Mouse (Mus musculus) megakaryocyte, embryonic 14.5 days (primary cell): ENCODE data around the gene Gm21969. TPM values are rescaled to one million over a fixed set of nuclear protein-coding genes. Genes with fewer than 3 reads are reported as not detected.

Experiments
- H3K27me3 ChIP-seq: replicated peaks from 2 replicates; pipeline ENCODE3; 2012; ENCODE audit warnings: inconsistent platforms
- H3K36me3 ChIP-seq: replicated peaks from 2 replicates; pipeline ENCODE3; 2012; ENCODE audit warnings: low read length, inconsistent platforms, mixed read lengths
- H3K4me1 ChIP-seq: 2 replicates; pipeline ENCODE4 v1.6.1; 2012; ENCODE audit warnings: inconsistent platforms
- H3K4me3 ChIP-seq: replicated peaks from 2 replicates; pipeline ENCODE3; 2012; ENCODE audit warnings: moderate library complexity, mild to moderate bottlenecking, inconsistent platforms
- H3K9me3 ChIP-seq: 2 replicates; pipeline ENCODE4 v1.6.1; 2012; ENCODE audit warnings: inconsistent platforms
- FLI1 ChIP-seq: IDR thresholded peaks from 2 replicates; pipeline ENCODE4 v1.6.1; 2012; ENCODE audit warnings: low read length, inconsistent platforms, mixed read lengths
- GATA1 ChIP-seq: IDR thresholded peaks from 3 replicates; pipeline ENCODE4 v1.6.1; 2012; ENCODE audit warnings: mixed read lengths, low read length, inconsistent platforms, borderline replicate concordance
- polyA plus RNA-seq: library from polyadenylated mRNA; stranded (reverse); fragments of >175 nt; gene quantifications from 2 replicates; pipeline ENCODE4 v1.2.3, GENCODE M21; 2012; ENCODE audit warnings: low replicate concordance; ENCODE audit not compliant: insufficient read depth

Gm21969 gene
- polyA plus RNA-seq, 1 experiment: 0.03 TPM

DNA sequence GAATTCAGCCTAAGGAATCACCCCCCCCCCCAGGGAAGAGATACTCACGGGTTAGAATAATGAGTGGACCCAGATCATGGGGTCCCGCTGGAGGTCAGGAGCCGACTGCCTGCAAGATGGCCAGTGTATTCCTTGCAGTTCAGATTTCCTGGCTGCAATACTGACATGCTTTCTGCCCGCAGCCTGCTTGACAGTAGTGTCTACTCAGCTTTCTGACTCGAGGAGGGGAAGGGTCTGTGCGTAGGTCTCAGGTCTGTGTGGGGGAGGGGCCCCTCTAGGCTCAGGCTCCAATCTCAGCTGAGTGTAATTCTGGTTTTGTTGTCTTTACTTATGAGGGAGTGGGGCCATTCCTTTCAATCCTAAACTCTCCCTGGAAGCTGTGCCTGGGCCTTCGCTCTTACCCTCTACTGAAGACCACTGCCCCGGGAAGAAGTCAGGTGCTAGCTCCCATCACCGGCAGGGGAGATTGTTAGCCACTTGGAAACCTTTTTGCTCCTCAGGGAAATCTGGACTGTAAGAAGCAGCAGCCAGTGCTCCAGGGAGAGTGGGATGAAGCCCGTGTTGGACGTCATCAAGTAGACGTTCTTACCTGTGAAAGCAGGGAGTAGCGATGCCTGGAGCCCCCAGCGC is 26.6 kb upstream of the Gm21969 start:
- Histone ChIP-seq H3K27me3 (peaks cover 97% of the 10 kb centered on the region), H3K9me3 (no peaks in the 10 kb centered on the region), H3K4me1 (peaks cover 30% of the 10 kb centered on the region), H3K36me3 (no peaks in the 10 kb centered on the region), H3K4me3 (no peak overlapping the region)
- TF ChIP-seq GATA1 (no peak), FLI1 (no peak)

DNA sequence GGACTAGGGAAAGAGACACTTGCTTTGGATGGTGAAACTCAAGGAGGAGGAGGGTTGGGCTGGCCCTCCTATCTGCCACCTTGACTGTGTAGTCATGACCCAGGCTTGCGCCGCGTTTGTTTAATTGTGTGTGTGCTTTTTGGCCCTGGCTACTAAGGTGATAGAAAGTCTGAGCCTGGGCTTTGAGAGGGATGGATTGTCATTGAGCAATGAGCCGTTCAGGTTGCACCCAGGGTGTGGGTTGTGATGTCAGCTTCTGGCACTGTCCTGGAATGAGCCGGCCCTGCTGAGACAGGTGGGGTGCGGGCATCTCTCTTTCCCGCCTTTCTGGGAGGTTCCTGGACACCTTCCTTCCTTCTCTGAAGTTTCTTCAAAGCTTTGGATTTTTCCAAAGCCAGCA is 26.0 kb upstream of the Gm21969 start:
- H3K9me3 ChIP-seq: no peaks in the 10 kb centered on the region
- TF ChIP-seq FLI1 (no peak), GATA1 (no peak)
- H3K27me3 ChIP-seq: peaks cover 97% of the 10 kb centered on the region
- H3K4me1 ChIP-seq: peaks cover 32% of the 10 kb centered on the region
- no peaks in the 10 kb centered on the region for H3K36me3 ChIP-seq
- H3K4me3 ChIP-seq: no peak overlapping the region

DNA sequence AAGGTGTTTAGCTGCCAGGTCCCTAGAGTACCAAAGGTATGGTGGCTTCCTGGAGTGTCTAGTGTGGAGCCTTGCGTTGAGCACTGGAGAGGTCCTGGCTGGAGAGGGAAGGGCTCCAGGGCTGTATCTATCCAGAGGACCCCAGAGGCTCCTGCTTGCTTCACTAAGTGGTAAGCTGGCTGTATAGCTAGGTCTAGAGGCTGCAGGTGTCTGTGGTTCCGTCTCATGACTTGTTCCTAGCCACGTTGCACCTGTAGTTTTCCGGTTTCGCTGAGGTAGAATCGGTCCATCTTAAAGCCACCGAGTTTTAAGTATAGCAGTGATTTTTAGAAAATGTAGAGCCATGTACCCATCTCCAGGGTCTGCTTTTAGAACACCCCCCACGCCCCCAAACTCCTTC is 24.6 kb upstream of the Gm21969 start:
- peaks cover 98% of the 10 kb centered on the region for H3K27me3 ChIP-seq
- H3K9me3 ChIP-seq: no peaks in the 10 kb centered on the region
- no peak overlapping the region for H3K4me3 ChIP-seq
- TF ChIP-seq FLI1: no peak
- TF ChIP-seq GATA1: no peak
- H3K36me3 ChIP-seq: no peaks in the 10 kb centered on the region
- peaks cover 31% of the 10 kb centered on the region for H3K4me1 ChIP-seq

DNA sequence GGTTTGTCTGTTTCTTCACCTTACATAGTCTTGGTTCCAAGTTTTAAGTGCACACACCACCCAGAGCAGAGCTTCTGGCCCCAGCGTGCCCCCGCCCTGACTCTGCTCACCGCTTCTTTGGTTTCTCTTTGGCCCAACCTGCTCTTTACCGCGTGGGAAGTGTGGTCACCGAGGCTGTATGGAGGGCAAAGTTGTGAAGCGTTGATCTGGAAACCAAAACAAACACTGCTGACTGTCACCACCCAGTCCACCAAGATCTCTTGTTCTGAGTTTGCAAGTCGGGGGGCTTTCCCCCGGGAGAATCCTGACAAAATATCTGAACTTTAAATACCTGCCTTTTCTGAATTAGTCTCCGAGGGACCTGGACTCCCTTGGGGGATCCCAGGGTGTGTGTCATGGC is 24.0 kb upstream of the Gm21969 start:
- Histone ChIP-seq H3K4me1 (peaks cover 25% of the 10 kb centered on the region), H3K27me3 (peaks cover 98% of the 10 kb centered on the region), H3K9me3 (no peaks in the 10 kb centered on the region), H3K4me3 (no peak overlapping the region), H3K36me3 (no peaks in the 10 kb centered on the region)
- TF ChIP-seq GATA1 (no peak), FLI1 (no peak)

DNA sequence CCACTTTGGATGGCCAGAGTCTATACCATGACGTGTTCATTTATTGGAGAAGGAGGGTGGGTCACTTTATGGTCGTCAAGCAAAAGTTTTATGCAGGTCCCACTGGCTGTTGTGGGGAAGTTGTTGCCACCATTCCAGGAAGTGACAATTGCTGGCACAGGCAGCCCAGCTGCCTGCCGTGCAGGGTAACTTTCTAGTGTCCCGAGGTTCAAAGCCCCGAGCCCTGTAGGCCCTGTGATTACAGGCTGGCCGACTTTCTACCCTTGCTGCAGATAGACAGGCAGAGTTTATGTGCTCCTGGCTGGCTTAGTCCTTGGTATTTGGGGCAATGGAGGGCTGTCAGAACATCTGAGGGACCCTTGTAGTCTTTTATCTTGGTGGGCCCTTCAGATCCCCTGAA is 23.5 kb upstream of the Gm21969 start:
- TF ChIP-seq FLI1 (no peak), GATA1 (no peak)
- H3K4me1 ChIP-seq: peaks cover 20% of the 10 kb centered on the region
- H3K36me3 ChIP-seq: no peaks in the 10 kb centered on the region
- H3K4me3 ChIP-seq: no peak overlapping the region
- no peaks in the 10 kb centered on the region for H3K9me3 ChIP-seq
- peaks cover 98% of the 10 kb centered on the region for H3K27me3 ChIP-seq

DNA sequence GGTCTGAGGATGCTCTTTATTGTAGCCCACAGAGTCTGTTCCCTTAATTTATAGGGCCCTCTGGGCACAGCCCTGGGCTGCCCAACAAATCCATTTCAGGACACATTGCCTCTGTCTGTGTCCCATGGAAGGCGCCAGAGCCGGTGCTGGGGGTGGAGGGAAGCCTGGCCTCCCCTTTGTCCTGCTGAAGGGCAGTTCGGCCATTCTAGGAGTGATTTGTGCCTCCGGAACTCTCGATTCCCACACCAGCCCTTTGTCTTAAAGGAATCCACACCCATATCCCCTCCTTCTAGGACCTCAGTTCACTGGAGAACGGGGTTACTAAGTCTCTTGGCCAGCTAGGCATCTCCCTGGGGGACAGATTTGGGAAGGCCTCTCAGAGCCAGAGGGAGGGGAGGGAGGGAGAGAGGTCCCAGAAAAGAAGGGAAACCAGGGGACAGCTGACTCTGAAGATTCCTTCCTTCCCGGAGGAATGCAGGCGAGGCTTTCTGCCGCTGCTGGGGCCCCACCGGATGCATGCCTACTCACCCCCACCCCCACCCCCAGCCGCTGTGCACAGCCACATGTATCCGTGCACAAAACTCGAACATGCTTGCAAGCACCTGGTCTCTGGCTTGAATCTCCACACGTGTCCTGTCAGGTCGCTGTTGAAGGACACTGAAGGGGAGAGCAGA is 22.2 kb upstream of the Gm21969 start:
- TF ChIP-seq GATA1 (no peak), FLI1 (no peak)
- H3K27me3 ChIP-seq: peaks cover 96% of the 10 kb centered on the region
- no peaks in the 10 kb centered on the region for H3K36me3 ChIP-seq
- no peaks in the 10 kb centered on the region for H3K9me3 ChIP-seq
- H3K4me3 ChIP-seq: no peak overlapping the region
- H3K4me1 ChIP-seq: peaks cover 7% of the 10 kb centered on the region; the same call in 1 of the 2 replicates

DNA sequence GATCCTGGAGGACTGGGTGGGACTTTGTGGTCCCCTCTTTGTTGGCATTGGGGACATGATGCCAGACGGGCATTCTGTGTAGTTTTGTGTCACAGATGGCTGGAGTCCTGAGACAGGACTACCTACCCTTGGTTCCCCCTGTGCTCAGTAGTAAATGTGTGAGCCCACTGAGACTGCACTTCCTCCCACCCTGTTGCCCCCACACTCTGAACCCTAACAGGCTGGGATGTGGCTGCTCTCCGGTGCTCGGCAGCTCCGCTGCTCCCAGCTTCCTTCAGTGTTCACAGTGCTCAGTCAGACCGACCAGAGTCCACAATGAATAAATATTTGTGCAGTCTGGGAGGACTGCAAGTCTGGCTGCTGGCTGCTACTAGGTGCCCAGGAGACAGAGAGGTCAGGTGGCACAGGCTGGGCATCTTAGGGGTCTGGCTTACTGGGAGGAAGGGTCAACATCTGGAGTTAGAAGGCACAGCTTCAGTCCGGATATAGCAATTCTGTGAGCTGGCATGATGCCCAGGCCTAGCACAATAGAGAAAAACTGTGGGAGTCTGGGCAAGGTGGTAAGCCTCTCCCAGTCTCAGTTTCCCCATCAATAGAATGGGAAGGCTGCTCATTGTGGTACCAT is 21.4 kb upstream of the Gm21969 start:
- Histone ChIP-seq H3K4me3 (no peak overlapping the region), H3K4me1 (peaks cover 9% of the 10 kb centered on the region; the same call in 1 of the 2 replicates), H3K36me3 (no peaks in the 10 kb centered on the region), H3K9me3 (no peaks in the 10 kb centered on the region), H3K27me3 (peaks cover 95% of the 10 kb centered on the region)
- TF ChIP-seq GATA1 (no peak), FLI1 (no peak)

DNA sequence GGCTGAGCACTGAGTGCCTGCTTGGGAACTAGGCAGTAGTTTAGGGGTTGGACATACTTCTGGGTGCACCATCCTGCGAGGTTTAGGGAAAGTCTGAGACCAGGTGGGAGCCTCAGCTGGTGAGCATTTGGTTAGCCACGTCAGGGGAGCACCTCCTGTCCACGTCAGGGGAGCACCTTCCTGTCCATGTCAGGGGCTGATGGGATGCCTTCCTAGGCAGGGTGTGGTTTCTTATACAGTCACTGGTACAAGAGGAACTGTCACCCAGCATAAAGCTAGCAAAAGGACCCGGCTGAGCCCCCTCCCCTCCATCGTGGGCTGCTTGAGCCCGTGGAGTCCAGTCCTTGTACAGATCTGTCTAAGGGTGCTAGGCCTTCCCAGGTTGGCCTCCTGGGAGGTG is 20.6 kb upstream of the Gm21969 start:
- TF ChIP-seq FLI1: no peak
- no peak for TF ChIP-seq GATA1
- H3K9me3 ChIP-seq: no peaks in the 10 kb centered on the region
- H3K4me1 ChIP-seq: peaks cover 9% of the 10 kb centered on the region; the same call in 1 of the 2 replicates

DNA sequence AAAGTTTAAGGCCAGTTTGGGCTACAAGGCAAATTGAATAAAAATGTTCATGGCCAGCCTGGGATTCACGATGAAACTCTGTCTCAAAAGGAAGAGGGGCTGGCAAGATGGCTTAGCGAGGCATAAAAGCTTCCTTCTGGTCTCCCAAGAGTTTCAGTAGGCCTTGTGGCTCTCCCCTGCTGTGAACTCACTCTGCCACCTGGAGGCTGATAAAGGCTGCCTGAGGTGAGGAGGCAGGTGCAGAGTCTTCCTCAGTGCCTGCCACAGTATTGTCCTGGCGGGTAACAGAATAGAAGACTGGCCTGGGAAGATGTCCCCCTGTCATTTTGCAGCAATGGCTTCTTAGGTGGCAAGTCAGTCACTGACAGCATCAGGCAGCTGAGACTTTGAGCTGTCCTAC is 20.1 kb upstream of the Gm21969 start:
- Histone ChIP-seq H3K9me3 (no peaks in the 10 kb centered on the region), H3K27me3 (peaks cover 94% of the 10 kb centered on the region), H3K4me1 (peaks cover 9% of the 10 kb centered on the region; the same call in 1 of the 2 replicates), H3K36me3 (no peaks in the 10 kb centered on the region), H3K4me3 (no peak overlapping the region)
- TF ChIP-seq FLI1: no peak
- TF ChIP-seq GATA1: no peak

More for the DNA sequence above, 20.6 kb upstream of the Gm21969 start:
- peaks cover 93% of the 10 kb centered on the region for H3K27me3 ChIP-seq
- H3K4me3 ChIP-seq: no peak overlapping the region
- no peaks in the 10 kb centered on the region for H3K36me3 ChIP-seq
